Mouse (Mus musculus) G1E (cell line): ENCODE measurements around the gene Pnp. TPM values are rescaled to one million over a fixed set of nuclear protein-coding genes. Genes with fewer than 3 reads are reported as not detected.
"Not testable (repeated sequence)": the region's sequence is repeated elsewhere in the genome, so short reads cannot be mapped to it uniquely, and the experiment has no call there.

Experiments used
- ATAC-seq: 2 replicates; pipeline ENCODE4 v1.8.0; 2016; ENCODE audit warnings: mild to moderate bottlenecking; ENCODE audit not compliant: insufficient number of reproducible peaks, poor library complexity, low FRiP score, severe bottlenecking; ENCODE audit errors: extremely low read depth
- DNase-seq: peaks from one replicate; pipeline ENCODE4 v3.0.0; 2012; ENCODE audit warnings: low spot score
- H3K27me3 ChIP-seq: 2 replicates; pipeline ENCODE4 v1.6.1; 2012; ENCODE audit warnings: mild to moderate bottlenecking, low read length, inconsistent platforms; ENCODE audit not compliant: insufficient read depth
- H3K36me3 ChIP-seq: replicated peaks from 2 replicates; pipeline ENCODE3; 2012; ENCODE audit warnings: mild to moderate bottlenecking, inconsistent platforms
- H3K4me1 ChIP-seq: 2 replicates; pipeline ENCODE4 v1.6.1; 2012; ENCODE audit warnings: low read depth, low read length, inconsistent platforms, mixed read lengths; ENCODE audit not compliant: insufficient read depth
- H3K4me3 ChIP-seq: 2 replicates; pipeline ENCODE4 v1.5.1; 2012; ENCODE audit warnings: low read depth, mild to moderate bottlenecking, inconsistent platforms, low read length, moderate library complexity, mixed read lengths
- H3K9me3 ChIP-seq: replicated peaks from 2 replicates; pipeline ENCODE4 v1.6.1; 2012; ENCODE audit warnings: inconsistent platforms
- CTCF ChIP-seq: IDR thresholded peaks from 2 replicates; pipeline ENCODE4 v1.5.1; 2012; ENCODE audit warnings: low read depth, low read length, inconsistent platforms, mixed read lengths
- GATA1 ChIP-seq: IDR thresholded peaks from 2 replicates; pipeline ENCODE4 v1.6.1; 2012; ENCODE audit warnings: borderline replicate concordance, low read length, inconsistent platforms, mixed read lengths
- GATA2 ChIP-seq: IDR thresholded peaks from 2 replicates; pipeline ENCODE4 v1.6.1; 2012; ENCODE audit warnings: low read depth, low read length, inconsistent platforms, borderline replicate concordance
- POLR2AphosphoS5 ChIP-seq: IDR thresholded peaks from 2 replicates; pipeline ENCODE4 v1.6.1; 2012; ENCODE audit warnings: low read depth, low read length, inconsistent platforms; ENCODE audit not compliant: insufficient replicate concordance
- TAL1 ChIP-seq: conservative IDR thresholded peaks from 2 replicates; pipeline ENCODE4 v1.6.1; 2012; ENCODE audit warnings: low read depth, low read length, inconsistent platforms, mixed read lengths
- polyA plus RNA-seq: library from polyadenylated mRNA; stranded (reverse); fragments of >175 nt; gene quantifications from 2 replicates; pipeline ENCODE4 v1.2.3, GENCODE M21; 2012
- total RNA-seq, 2 experiments: library from RNA; stranded (forward) in 1 of 2; stranded (reverse) in 1 of 2; fragments of 200-1000 nt in 1 of 2; fragments of >200 nt in 1 of 2; fragmentation: Nextera tagmentation in 1 of 2; gene quantifications; 2 replicates each; pipeline ENCODE4 v1.2.3; 2014 to 2017

Gene Pnp
- total and polyA plus RNA-seq, 3 experiments, result 1.5 to 110 (median 88.4) TPM

DNA sequence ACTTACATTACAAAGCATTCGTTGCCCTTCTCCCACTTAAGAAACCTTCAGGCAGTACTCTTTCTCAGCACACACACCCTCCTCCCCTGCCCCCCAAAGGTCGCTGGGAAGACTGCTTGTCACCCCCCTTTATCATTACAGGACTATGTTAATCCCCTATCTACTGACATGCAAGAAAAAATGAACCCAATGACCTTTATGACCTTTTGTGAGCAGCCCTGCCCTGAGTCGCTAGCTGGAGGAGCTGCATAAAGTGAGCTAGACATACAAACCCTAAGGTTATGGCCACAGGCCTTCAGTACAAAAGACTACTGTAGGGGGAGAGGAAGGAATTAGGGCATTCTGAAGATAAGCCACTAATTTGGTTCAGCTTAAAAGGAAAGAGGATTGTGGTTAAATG lies 19.5 kb upstream of the Pnp start:
- ATAC-seq, result no peak
- Histone ChIP-seq H3K36me3 (peaks cover 71% of the 10 kb centered on the region), H3K4me3 (no peak overlapping the region), H3K9me3 (no peaks in the 10 kb centered on the region), H3K27me3 (no peaks in the 10 kb centered on the region), H3K4me1 (no peaks in the 10 kb centered on the region)
- DNase-seq, result no peak
- no peak for TF ChIP-seq GATA1
- TF ChIP-seq TAL1, result no peak
- no peak for TF ChIP-seq GATA2
- no peak for TF ChIP-seq POLR2AphosphoS5
- no peak for TF ChIP-seq CTCF

GRCm38 (mm10) chr14:50923437-50923836 lies 7.4 kb upstream of the Pnp start:
- peaks cover 53% of the 10 kb centered on the region for H3K36me3 ChIP-seq
- H3K4me3 ChIP-seq, result peak overlapping the region; percentile 84
- not testable (repeated sequence) for ATAC-seq, DNase-seq, H3K9me3 ChIP-seq, H3K27me3 ChIP-seq
- H3K4me1 ChIP-seq, result peaks cover 32% of the 10 kb centered on the region

GRCm38 (mm10) chr14:50924281-50925064 lies 6.4 kb upstream of the Pnp start, which contains the start of the genes Osgep and Apex1:
TSS of gene Osgep (minus strand) at chr14:50924893.
TSS of gene Apex1 (plus strand) at chr14:50924968.
- TF ChIP-seq POLR2AphosphoS5 (0 out of 2 replicates have a peak, but pooled peaks have one; percentile 32), TAL1 (no peak), CTCF (no peak), GATA1 (no peak), GATA2 (no peak)
- H3K4me1 ChIP-seq, result peaks cover 42% of the 10 kb centered on the region
- no peaks in the 10 kb centered on the region for H3K9me3 ChIP-seq
- peak; percentile 97 for DNase-seq
- H3K4me3 ChIP-seq, result peak within 1 kb of the TSS; percentile 84
- no peaks in the 10 kb centered on the region for H3K27me3 ChIP-seq
- H3K36me3 ChIP-seq, result peaks cover 56% of the 10 kb centered on the region
- ATAC-seq, result peak; percentile 87

GRCm38 (mm10) chr14:50925111-50925920 lies 5.6 kb upstream of the Pnp start:
- Histone ChIP-seq H3K4me3 (peak overlapping the region; percentile 84), H3K36me3 (peaks cover 55% of the 10 kb centered on the region), H3K9me3 (no peaks in the 10 kb centered on the region), H3K4me1 (peaks cover 49% of the 10 kb centered on the region), H3K27me3 (no peaks in the 10 kb centered on the region)
- TF ChIP-seq CTCF (no peak), POLR2AphosphoS5 (no peak), GATA2 (no peak), GATA1 (no peak), TAL1 (no peak)
- no peak for ATAC-seq
- DNase-seq, result no peak

GRCm38 (mm10) chr14:50927366-50927765 lies 3.5 kb upstream of the Pnp start:
- Histone ChIP-seq H3K9me3 (no peaks in the 10 kb centered on the region), H3K36me3 (peaks cover 45% of the 10 kb centered on the region), H3K4me1 (peaks cover 60% of the 10 kb centered on the region)

DNA sequence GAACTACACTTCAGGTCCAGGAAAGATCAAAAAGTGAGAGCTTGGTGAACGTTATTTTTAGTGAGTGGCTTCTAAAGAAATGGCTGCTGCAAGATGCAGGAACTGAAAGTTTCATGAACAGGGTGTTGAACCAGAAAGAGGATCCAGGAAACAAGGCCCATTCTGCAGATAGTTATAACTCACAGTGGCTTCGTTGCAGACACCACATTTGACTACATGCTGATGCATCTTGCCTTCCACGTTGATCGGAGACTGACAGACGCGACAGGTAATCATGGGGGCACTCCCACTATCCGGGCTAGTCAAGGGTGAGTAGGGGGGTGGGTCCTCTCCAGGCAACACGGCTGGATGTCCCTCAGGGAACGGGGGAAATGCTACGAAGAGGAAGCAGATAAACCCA lies 931 bp upstream of the Pnp start:
- Histone ChIP-seq H3K9me3 (no peaks in the 10 kb centered on the region), H3K4me3 (peak overlapping the region; percentile 98), H3K4me1 (peaks cover 55% of the 10 kb centered on the region), H3K36me3 (peaks cover 49% of the 10 kb centered on the region), H3K27me3 (no peaks in the 10 kb centered on the region)
- DNase-seq (no peak), ATAC-seq (no peak)
- TF ChIP-seq POLR2AphosphoS5, result no peak
- no peak for TF ChIP-seq CTCF
- no peak for TF ChIP-seq GATA2
- TF ChIP-seq TAL1, result no peak
- no peak for TF ChIP-seq GATA1

More at GRCm38 (mm10) chr14:50927366-50927765, 3.5 kb upstream of the Pnp start:
- ATAC-seq, result no peak
- no peak for DNase-seq
- TF ChIP-seq POLR2AphosphoS5 (no peak), GATA2 (no peak), GATA1 (no peak), CTCF (no peak), TAL1 (no peak)
- Histone ChIP-seq H3K4me3 (no peak overlapping the region), H3K27me3 (no peaks in the 10 kb centered on the region)
